Mouse (Mus musculus) cerebellum, postnatal 14 days (tissue): ENCODE measurements around the gene Mmd2.

Experiments
- DNase-seq, 2 experiments: peaks; one replicate each; pipeline ENCODE4 v3.0.0; 2021; ENCODE audit warnings: mixed read lengths in 2 of 2

Mmd2 gene

DNA sequence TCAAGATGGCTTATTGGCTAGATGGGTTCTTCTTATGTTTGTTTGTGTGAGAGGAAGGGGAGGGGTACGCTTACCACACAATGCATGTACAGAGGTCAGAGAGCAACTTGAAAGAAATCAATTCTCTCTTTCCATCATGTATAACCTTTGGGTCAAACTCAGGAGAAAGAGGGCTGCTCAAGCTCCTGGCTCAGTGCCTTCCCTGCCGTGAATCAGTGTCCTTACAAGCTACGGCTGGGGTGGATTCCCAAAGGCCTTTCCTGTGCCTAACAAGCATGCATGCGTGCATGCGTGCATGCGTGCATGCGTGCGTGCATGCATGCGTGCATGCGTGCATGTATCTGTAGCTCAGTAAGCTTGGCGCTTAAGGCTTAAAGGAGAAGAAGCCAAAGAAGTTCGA lies 3.3 kb downstream of the Mmd2 start:
- no peak for DNase-seq

DNA sequence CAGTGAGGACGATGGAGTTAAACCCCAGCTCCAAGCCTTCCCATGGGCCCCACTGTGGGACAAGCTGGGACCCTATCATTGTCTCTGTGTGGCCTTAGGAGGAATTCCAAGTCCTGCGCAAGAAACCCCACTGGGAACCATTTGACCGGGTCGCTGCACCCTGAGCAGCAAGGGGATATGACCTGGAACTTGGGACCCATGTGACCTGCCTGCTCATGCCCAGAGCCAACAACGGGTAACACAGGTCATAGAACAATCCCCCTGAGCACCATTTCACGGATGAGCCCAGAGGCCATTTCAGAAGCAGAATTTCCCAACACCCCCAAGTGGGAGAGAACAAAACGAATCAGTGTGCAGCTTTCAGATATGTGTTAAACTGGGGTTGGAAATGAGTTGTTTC lies 4.2 kb downstream of the Mmd2 start:
- no peak for DNase-seq

DNA sequence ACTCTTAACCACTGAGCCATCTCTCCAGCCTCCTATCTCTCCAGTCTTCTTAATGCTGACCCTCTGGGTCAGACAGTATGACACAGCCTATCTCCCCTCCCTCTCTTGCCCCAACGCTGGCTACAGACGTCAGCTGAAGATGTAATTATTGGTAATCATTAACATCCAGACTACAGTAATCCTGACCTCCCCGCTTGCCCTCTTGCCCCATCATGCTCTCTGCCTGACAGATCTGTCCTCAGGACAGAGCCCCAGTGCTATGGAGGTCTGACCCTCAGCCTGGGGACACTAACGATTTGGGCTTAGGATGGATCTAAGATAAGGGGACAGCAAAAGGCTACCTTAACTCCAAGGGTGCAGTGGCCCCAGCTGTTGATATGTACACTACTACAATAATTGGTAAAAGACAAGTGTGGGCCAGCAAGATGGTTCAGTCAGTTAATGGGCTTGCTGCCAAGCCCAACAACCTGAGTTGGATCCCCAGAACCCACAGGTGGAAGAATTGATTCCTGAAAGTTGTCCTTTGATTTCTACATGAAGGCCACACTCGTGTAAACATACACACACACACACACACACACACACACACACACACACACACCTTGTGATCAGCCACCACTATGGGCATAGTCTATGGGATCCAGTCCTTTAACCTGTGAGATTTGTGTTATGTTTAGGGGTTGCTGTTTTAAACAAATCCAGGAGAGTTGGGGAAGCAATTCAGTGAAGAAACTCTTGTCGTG lies 10.8 kb downstream of the Mmd2 start:
- DNase-seq, result no peak

DNA sequence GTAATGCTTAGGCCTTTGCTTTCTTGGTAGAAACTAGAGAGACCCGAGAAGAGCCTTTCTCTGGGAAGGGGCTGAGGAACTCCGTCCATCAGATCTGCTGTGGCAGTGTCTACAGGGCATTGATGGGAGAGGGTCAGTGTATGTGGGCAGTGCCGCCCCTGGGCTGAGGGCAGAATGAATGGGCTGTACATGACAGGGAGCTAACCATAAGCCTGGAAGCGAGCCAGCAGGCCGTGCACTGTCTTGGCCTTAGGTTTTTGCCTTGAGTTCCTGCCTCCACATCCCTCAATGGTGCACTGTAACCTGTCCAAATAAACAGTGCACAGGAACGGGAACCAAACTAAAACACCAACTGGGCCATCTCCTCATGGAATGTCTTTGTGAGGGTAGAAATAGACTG lies 11.9 kb downstream of the Mmd2 start:
- DNase-seq, result peak; percentile 46 to 59

DNA sequence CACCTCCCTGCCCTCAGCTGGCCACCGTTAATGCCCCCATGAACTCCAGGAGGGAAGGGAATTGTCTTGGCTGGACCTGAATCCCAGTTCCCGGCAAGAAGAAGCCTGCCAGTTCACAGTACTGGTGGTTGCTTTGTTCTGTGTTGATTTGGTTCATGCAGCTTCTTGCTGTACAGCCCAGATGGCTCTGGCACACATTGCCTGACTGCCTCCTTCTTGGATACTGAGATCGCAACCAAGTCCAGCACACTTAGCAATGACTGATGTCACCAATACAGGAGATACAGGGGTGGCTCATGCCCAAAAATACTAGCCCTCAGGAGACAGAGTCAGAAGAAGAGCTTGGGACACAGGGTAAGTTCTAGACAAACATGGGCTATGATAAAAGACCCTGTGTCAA lies 12.9 kb downstream of the Mmd2 start:
- peak; percentile 71 to 75 for DNase-seq

DNA sequence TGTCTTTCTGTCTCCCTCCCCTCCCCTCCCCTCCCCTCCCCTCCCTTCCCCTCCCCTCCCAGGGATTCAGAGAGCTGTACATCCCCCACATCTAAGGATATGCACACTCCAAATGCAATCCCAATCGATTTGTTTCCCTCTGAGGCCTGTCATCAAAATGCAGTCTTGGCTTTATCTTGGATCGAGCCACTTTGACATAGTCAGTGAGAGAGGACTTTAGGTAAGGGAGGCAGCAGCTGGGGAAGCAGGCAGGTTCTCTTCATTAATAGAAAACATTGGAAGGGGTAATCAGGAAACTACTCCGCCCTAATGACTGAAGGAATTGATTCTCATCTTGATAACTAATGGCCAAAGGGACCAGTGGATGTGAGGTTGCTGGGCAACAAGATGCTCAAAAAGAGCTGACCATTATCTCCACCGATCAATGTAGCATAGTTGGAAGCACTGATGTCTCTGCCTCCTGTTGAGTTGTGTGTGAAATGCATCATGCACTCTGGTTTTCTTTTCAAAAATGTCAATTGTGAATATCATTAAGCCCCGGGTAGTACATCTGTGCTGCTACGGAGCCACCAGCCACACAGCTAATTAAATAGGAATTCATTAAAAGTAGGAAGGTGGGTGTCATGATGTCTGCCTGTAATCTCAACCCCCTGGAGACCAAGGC lies 17.5 kb downstream of the Mmd2 start:
- no peak for DNase-seq

DNA sequence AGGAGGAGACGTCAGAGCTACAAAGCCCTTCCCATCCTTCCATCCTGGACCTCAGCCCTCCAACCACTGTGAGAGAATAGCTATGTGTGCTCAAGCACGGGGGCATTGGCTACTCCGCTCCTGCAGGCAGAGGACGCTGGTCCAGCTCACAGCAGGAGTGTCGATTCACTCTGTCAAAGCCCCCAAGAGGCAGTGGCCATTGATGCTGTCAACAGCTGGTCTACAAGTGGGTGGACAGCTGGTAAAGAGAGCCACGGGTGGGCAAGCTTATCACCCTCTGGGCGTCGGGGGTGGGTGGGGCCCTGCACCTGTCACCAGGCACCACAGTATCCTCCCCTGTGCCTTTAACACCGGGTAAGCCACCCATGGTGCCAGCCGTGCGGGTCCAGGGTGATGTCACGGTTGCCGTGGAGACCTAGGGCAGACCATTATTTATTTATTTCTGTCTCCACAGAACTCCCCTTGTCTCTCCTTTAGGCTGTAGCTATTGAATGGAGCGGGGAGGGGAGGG lies 24.9 kb downstream of the Mmd2 start:
- peak; percentile 43 to 62 for DNase-seq

DNA sequence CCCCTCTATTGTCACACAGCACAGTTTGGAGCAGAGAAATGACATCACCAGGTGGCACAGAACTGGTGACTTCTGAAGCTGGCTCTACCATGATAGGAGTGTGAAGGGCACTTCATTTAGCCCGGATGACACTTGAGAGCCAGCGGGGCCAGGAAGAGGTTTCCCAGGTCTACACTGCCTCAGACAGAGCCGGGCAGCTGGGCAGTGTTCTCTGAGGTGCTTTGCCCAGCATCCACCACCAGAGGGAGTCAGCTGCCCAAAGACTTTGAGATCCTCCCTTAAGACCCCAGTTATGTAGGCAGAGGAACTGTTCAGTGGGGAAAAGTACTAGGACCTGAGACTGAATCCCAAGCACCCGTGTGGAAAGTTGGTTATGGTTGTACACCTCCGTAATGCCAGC lies 27.1 kb downstream of the Mmd2 start:
- DNase-seq, result peak; percentile 83

DNA sequence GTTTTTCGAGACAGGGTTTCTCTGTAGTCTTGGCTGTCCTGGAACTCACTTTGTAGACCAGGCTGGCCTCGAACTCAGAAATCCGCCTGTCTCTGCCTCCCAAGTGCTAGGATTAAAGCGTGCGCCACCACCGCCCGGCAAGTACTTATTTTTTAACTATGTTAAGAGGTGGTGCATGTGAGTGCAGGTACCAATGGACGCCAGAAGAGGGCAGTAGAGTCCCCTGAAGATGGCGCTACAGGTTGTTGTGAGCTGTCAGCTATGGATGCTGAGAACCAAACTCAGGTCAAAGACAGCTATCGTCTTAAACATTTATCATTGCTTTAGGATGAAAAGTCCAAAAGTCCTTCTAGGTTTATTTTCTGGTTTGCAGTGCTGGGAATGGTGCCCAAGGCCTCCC lies 30.4 kb downstream of the Mmd2 start:
- no peak for DNase-seq

DNA sequence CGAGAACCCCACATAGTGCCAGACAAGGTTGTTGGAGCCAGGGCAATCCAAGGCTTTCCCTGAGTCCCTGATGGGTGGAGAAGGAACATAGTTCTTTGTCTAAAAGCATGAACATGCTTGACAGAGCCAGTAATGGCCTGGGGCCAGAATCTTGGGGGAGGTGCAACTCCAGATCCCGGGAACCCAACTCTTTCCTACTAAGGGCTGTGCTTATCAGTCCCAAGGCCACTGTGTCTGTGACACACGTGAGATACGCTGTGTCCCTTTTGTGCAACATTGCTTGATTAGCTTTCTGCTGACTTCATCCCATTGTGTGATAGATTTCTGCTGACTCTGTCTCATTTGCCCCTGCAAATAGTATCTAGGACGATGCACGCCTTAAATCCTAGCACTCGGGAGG lies 31.8 kb downstream of the Mmd2 start:
- peak; percentile 37 to 59 for DNase-seq

DNA sequence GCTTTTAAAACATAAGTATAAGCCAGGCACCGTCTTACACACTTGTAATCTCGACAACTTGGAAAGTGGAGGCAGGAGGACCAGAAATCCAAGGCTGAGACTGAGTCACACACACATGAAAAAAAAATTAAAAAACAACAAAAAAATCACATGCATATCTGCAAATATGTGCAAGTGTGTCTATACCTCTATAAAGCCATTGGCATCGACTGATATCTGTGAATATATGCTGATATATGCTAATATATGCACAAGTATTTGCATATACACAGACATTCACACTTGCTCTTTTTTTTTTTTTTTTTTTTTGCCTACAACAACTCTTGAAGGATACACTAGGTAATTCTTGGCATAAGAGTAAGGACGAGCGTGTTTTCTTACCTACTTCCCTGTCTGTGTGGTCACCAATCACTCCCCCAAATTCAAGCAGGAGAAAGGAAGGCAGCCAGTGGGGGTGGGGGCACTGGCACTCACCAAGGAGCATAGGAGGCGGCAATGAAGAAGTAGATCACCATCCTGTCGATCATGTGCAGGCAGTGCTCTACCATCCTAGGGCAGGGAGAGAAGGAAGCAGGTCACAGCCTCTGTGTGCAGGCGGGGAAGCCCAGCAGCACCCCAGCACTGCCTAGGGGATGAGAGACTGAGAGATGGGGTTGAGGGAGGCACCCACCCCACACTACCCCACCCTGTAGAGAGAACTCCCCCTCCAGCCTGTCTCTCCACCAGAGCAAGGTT lies 34.1 kb downstream of the Mmd2 start:
- no peak for DNase-seq

DNA sequence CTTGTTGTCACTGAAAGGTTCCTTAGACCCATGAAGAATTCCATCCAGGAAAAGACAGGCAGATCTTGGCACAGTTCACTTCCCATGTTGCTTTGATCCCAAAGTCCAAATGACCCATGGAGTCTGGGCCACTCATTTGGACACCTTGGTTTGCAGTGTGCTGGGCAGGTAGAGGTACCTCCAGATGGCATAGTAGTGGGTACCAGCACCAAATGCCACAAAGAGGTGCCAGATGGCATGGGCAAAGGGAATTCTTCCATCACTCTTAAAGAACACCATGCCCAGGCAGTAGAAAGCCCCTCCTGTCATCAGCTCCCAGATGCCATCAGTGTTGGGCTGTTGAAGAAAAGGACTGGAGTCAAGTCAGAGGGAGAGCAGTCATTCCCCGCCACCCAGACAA lies 44.0 kb downstream of the Mmd2 start:
- peak; percentile 58 to 71 for DNase-seq

DNA sequence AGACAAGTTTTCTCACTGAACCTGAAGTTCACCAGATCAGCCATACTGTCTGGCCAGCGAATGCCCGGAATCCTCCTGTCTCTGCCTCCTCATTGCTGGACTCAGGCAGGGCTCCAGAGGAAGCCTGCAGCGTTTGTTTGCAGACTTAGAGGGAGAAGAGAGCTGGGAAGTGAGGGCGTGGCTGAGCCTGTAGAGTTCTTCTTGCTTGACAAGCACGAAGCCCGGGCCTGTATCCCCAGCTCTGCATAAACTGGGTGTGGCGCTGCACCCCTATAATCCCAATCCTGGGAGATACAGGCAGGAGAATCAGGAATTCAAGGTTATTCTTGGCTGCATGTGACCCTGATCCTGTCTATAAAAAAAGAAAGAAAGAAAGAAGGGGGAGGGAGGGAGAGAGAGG lies 48.3 kb downstream of the Mmd2 start:
- DNase-seq, result no peak

DNA sequence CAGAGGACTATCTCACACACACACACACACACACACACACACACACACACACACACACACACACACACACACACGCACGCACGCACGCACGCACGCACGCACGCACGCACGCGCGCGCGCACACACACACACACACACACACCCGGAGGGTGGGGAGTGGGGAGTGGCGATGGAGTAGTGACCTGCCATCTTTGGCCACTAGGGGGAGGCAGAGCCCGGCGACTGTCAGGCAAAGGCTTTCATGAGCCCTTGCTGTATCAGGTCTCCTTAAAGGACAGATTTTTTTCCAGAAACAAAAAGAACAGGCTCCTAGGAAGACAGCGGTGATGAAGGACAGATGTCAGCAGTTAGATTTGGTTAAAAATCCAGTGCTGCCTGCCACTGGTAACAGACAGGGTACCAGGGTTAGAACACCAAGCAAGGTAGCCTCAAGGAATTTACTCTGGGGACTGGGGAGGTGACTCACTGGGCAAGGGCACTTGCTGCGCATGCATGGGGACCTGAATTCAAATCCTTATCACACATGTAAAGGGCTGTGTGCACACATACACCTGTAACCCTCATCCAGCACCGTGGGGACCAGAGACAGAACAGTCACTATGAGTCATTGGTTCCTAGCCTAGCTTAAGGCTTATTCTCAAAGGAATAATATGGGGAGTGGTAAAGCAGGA lies 51.1 kb downstream of the Mmd2 start:
- DNase-seq, result peak; percentile 92 to 97

DNA sequence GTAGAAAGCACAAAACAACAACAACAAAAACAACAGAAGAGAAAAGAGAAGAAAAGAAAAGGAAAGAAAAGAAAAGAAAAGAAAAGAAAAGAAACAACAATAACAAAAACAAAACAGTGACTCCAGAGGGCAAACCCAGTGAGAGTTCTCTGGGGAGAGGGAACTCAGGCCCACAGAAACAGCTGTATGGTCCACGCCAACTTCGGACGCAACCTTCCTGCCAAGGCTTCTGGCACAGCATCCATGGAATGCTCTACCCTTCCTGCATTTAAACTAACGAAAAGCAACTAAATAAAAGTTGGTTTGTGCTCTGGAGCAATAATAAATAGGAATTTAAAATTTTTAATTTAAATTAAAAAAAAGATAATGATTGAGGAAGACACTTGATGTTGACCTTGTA lies 51.9 kb downstream of the Mmd2 start:
- DNase-seq, result no peak

DNA sequence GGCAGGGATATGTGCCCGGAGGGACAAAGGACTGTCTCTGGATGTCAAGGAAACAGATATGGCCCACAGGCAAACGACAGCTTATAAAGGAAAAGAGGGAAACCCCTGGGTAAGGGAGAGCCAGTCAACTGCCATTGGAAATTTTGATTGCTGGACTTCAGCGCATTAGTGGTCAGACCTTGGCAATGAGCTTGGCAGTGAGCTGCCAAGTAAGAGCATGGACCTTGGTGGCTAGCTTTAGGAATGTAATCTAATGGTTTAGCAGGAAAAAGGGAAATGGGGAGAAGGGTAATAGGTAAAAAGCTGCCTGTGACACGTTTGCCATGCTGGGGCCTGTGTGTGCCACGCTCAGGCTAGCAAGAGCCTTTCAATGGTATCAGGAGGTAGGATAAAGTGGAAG lies 52.7 kb downstream of the Mmd2 start:
- DNase-seq, result no peak

DNA sequence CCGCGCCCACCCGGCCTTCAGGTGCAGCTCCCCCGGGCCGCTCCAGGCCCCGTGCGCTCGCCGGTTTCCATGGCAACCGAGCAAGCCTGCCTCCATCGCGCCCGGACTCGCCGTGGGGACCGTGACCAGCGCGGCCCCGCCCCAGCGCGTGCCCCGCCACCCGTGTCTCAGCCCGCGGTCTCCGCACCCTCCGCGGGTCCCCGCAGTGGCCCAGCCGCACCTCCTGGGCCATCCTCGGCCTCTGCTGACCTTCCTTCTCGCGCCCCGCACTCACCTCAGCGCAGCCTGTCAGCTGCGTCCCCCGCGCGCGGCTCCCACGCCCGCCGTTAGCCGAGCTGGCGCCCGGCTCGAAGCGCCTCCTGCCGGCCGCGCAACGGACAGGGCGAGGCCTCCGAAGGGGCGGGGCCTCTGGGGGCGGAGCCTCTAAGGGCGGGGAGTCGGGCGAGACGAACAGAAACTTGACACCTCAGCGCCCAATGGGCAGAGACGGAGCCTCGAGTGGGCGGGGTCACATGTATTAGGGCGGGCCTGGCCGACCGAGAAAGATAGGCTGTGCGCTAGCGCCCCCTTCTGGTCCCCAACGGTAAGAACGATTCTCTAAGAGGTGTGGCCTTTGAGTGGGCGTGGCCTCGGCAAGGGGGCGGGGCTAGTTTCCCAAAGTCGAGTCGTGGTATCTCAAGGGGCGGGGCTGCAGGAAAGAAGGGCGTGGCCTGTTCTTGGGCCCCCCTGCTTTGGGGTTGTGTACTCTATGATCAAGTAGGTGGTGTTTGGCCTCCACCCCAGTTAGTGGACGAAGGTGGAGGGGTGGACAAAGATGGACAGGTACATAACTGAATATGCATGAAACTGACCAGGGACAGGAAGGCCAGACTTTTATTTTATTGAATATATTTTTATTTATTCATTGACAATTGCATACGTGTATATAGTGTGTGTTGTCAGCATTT lies 57.6 kb downstream of the Mmd2 start, which contains the start of gene Radil:
Radil (minus strand) TSS at position 393 of the 947 bp plus-strand sequence.
- DNase-seq, result peak; percentile 99 to 100

DNA sequence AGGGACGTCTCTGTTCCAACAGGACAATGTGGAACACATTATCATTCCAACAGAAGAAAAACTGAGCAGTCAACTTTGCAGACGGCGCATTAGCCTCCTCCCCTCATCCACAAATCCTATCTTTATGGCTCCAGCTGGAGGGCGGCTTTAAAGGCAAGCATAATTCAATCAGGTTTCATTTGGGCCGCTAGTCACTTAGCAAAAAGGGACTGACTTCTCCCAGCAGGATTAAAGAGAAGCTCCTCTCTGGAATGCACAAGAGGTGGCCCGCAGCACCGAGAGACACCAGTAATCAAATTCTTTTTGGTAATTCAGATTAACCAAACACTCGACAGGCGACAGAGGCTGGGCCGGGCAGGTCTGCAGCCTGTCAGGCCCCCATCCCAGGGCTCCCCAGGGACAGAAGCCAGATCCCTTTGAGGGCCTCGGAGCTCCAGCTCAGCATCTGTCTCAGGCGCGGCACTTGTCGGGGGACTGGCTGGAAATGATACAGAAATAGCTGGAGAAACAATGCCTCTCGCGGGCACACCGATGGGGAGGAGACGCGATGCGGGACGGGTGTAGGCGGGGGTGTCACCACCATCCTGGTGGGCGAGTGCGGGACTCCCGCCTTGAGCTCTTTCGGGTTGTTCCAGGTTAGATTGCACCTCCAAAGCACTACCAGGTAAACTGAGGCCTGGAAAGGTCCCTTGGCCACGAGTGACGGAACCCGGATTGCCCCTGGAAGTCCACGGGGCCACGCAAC lies 58.5 kb downstream of the Mmd2 start:
- DNase-seq, result peak; percentile 49 to 52

DNA sequence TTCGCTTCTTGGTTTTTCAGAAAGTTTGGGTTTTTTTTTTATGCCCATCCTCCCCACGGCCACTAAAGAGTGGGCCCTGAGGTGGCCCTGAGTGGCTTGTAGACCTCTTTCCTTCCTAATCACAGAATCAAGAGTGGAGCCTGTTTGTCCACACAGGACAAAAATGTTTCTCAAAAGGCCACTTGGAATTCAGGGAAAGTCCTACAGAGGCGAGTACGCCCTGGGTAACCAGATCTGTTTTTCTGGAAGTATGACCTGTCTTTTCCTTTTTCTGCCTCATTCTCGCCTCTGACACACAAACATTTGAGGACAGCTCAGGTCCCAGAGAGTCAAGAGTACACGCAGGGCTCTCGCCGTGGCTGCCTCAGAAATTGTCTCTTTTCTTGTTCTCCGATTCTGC lies 59.2 kb downstream of the Mmd2 start:
- DNase-seq, result no peak

DNA sequence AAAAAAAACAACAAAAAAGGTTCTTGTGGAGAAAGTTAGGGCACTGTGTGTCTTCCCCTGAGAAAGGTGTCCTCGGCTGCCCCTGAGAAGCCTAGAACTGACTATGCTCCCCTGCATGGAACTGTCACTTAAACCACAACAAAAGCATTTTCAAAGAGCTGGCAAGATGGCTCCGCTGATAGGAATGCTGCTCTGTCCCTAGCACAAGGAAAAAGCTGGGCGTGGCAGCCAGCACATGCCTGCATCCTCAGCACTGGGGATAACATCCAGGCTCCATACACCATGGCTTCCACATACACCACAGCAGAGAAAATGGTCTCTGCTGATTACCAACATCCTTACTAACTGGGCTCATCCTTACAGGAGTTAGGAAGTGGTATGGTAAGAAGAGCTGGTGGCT lies 61.5 kb downstream of the Mmd2 start:
- no peak for DNase-seq

DNA sequence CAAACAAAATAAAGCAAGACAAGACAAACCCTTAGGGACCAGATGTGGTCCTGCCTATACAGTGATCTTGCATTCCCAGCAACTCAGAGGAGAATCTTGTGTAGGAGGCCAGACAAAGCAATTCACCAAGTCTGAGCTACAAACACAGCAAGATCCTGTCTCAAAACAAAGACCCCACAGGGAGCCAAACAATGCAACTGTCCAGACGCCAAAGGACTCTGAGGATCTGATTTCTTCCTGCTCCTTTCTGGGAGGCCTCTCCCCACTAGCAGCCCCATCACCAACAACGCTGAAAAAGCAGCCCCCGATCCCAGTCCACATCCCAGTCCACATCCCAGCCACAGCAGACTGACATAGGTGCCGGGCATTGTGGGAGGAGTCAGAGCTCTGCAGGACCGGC lies 62.3 kb downstream of the Mmd2 start:
- no peak for DNase-seq
